Mouse (Mus musculus) MN1 (cell line): ENCODE results near the gene Ankrd34a.

Source experiments
- DNase-seq: peaks from one replicate; pipeline ENCODE4 v3.0.0-alpha.2; 2016; ENCODE audit warnings: low spot score

Gene Ankrd34a

GRCm38 (mm10) chr3:96606618-96607017, 10.2 kb downstream of the Ankrd34a start:
- DNase-seq: no peak

DNA sequence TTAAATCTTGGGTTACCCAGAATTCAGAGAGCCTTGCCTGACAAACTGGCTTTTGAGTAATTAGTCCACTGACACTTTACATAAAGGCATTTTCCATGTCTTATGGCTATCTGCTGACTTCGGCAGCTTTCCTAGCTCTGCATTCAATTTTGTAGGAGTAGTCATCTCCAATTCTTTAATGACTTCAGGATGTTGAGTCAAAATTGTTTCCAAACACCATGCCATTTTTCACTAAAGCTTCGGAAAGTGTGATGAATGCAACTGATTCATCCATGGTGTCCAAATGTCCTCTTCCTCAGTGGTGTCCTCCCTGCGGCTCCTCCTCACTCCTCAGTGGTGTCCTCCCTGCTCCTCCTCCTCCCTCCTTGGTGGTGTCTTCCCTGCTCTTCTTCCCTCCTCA, 21.5 kb downstream of the Ankrd34a start:
- no peak for DNase-seq

DNA sequence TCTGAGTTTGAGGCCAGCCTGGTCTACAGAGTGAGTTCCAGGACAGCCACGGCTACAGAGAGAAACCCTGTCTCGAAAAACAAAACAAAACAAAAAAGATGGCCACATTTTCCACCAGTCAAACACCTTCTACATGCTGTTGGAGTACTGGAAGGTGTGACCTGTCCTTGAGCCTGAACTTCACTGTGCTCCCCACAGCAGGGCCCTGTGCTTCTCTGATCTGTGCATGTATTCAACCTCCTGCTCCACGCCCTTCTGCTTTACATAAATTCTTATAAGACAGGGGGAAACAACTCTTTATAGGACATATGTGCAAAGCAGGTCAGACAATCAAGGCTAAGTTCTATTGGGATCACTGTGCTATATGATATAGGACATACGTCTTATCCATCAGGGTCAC, 26.8 kb downstream of the Ankrd34a start:
- no peak for DNase-seq

- peak; percentile 99 for DNase-seq
Measured at GRCm38 (mm10) chr3:96629729-96630600, 33.5 kb downstream of the Ankrd34a start, which contains the start of gene Rbm8a. Gene Rbm8a, plus strand, starts transcription at chr3:96629933.

DNA sequence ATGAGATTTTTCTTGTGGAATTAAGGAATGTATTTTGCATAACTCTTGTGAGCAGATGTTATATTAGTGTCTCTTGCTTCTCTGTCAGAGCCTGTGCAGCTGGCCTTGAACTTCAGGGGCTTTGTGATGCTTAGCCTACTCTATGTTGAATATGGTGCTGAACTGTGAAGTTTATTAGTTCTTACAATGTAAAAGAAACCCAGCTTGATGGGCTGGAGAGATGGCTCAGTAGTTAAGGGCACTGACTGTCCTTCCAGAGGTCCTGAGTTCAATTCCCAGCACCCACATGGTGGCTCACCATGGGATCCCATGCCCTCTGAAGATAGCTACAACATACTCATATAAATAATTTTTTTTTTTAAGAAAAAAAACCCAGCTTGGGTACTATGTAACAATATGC, 35.6 kb downstream of the Ankrd34a start:
- DNase-seq: no peak

GRCm38 (mm10) chr3:96634015-96634414, 37.6 kb downstream of the Ankrd34a start:
- DNase-seq: no peak

GRCm38 (mm10) chr3:96634928-96635879, 38.8 kb downstream of the Ankrd34a start, which contains the start of the genes Pex11b and Gm42957:
Gene Pex11b, plus strand, starts transcription at chr3:96635376.
Gene Gm42957, plus strand, starts transcription at chr3:96635474.
- peak; percentile 91 for DNase-seq

DNA sequence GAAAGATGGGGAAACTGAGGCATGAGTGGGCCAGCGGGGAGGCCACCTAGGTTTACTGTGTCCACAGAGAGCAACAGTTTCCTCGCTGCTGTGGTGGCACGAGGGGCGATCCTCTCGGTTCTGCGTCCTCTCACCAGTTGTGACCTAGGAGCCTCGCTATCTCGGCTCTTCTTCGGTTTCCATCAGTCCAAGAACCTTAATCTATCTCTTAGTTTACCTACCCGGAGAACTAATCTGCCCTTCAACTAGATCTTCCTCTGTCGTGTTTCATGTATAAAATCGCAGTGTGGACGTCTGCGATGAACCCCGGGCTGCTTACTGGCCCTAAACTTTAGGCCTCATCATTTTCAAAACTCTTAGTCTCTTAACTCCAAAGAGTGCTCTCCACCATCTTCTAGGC, 39.5 kb downstream of the Ankrd34a start:
- DNase-seq: peak; percentile 27

DNA sequence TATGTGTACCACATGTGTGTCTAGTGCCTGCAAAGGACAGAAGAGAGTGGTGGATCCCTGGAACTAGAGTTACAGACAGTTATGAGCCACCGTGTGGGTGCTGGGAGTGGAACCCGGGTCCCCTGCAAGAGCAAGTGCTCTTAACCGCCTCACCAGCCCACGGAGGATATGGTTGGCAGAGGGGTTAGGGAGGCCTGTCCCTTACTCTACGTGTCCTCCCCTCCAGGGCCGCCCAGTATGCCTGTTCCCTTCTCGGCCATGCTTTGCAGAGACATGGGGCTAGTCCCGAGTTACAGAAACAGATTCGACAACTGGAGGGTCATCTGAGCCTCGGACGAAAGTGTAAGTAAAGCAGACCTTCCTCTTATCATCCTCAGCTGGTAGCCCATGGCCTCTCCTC, 40.0 kb downstream of the Ankrd34a start:
- DNase-seq: no peak

- DNase-seq: peak; percentile 61
Measured at GRCm38 (mm10) chr3:96639219-96639618, 42.8 kb downstream of the Ankrd34a start.

GRCm38 (mm10) chr3:96645018-96645649, 48.7 kb downstream of the Ankrd34a start, which contains the start of gene Itga10:
Gene Itga10, plus strand, starts transcription at chr3:96645584.
- DNase-seq: peak; percentile 33

GRCm38 (mm10) chr3:96647365-96647764, 50.9 kb downstream of the Ankrd34a start:
- DNase-seq: no peak
